Mouse (Mus musculus): ENCODE measurements around the gene Olfr145. TPM values are rescaled to one million over a fixed set of nuclear protein-coding genes. Genes with fewer than 3 reads are reported as not detected.

Gene Olfr145
- total and polyA plus RNA-seq, 2 experiments from 2014 or later: not detected

DNA sequence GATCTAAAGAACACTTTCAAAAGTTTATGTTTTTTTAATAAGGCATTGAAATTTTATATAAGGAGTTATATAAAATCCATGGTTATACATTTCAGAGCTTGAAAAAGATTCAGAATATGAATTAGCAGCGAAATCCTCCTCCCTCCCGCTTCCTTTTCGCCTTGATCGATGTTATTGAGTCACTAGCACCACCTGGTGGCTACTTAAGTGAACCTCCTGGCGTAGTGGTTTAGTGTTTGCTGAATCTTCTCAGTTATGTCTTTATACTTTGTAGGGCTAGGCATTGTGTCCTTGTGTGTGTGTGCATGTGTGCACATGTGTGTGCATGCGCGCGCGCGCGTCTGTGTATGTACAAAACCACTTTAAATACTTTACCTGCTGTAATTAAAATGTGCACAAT, 36.0 kb downstream of the Olfr145 start:
- Histone ChIP-seq H3K4me1 (ENCODE audit: insufficient read depth, low read length) (no peaks in the 10 kb centered on the region), H3K27me3 (ENCODE audit: insufficient read depth, low read length) (no peaks in the 10 kb centered on the region), H3K4me3 (ENCODE audit: low read length) (no peak overlapping the region), H3K9ac (replicated peaks; ENCODE audit: low read length) (no peak overlapping the region), H3K27ac (no peak overlapping the region), H3K36me3 (ENCODE audit: insufficient read depth, low read length) (no peaks in the 10 kb centered on the region), H3K9me3 (ENCODE audit: low read length) (no peaks in the 10 kb centered on the region), H3K4me2 (ENCODE audit: low read depth, low read length) (no peak overlapping the region)
- 4% methylated on average over 11 of the region's 11 CpGs for WGBS
- DNase-seq (ENCODE audit: low spot score) (peak; percentile 93), ATAC-seq (peak; percentile 85)
- TF ChIP-seq CTCF (IDR thresholded peaks at IDR 0.05; ENCODE audit: low read depth): peak; percentile 91

DNA sequence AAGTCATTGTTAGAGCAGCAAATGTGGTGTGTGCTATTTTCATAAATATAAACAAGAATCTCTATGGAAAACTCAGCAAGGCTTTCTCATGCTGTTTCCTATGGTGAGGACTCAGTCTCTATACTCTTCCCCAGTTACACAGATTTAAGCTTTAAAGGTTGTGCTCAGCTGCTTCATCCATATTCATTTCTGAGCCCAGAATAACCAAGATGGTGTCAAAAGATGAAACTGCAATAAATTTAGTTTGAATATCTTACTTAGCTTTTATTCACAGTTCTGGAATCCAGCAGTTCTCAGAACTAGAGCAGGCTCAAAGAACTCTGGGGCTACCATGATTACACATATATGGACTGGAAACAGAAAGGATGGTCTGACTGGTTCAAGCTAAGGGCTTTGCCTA, 37.6 kb downstream of the Olfr145 start:
- no peak overlapping the region for H3K27ac ChIP-seq
- no peak for TF ChIP-seq CTCF (IDR thresholded peaks at IDR 0.05; ENCODE audit: low read depth)
- no peak overlapping the region for H3K4me2 ChIP-seq (ENCODE audit: low read depth, low read length)
- no peaks in the 10 kb centered on the region for H3K4me1 ChIP-seq (ENCODE audit: insufficient read depth, low read length)
- H3K4me3 ChIP-seq (ENCODE audit: low read length): no peak overlapping the region
- H3K36me3 ChIP-seq (ENCODE audit: insufficient read depth, low read length): no peaks in the 10 kb centered on the region
- no peaks in the 10 kb centered on the region for H3K27me3 ChIP-seq (ENCODE audit: insufficient read depth, low read length)
- ATAC-seq (no peak), DNase-seq (ENCODE audit: low spot score) (no peak)
- no peaks in the 10 kb centered on the region for H3K9me3 ChIP-seq (ENCODE audit: low read length)
- H3K9ac ChIP-seq (replicated peaks; ENCODE audit: low read length): no peak overlapping the region

DNA sequence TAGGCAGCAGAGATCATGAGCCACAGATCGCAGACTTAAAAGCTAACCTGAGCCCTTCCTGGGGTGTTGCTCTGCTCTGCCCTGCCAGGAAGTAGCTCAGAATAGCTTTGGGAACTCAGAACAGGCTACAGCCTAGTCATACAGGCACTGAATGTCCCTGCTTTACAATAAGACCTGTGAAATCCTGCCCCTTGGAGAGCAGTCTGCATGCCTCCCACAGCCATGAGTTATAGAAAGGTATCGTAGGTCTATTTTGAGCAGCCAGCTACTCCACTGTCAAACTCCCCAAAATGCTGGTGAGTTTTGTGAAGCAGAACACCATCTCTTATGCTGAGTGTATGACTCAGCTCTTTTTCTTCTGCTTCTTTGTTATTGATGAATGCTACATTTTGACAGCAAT, 44.6 kb downstream of the Olfr145 start:
- Histone ChIP-seq H3K9ac (replicated peaks; ENCODE audit: low read length) (no peak overlapping the region), H3K4me2 (ENCODE audit: low read depth, low read length) (no peak overlapping the region), H3K4me1 (ENCODE audit: insufficient read depth, low read length) (no peaks in the 10 kb centered on the region), H3K27ac (no peak overlapping the region), H3K27me3 (ENCODE audit: insufficient read depth, low read length) (no peaks in the 10 kb centered on the region), H3K9me3 (ENCODE audit: low read length) (no peaks in the 10 kb centered on the region), H3K36me3 (ENCODE audit: insufficient read depth, low read length) (no peaks in the 10 kb centered on the region), H3K4me3 (ENCODE audit: low read length) (no peak overlapping the region)
- TF ChIP-seq CTCF (IDR thresholded peaks at IDR 0.05; ENCODE audit: low read depth): no peak
- WGBS: 95% methylated on average over 2 of the region's 2 CpGs
- DNase-seq (ENCODE audit: low spot score): no peak
- no peak for ATAC-seq

Other genes with a start within 250 kb of the Olfr145 start
- 44.5 and 45.6 TPM in 2 replicates for gene Tbrg1, start 239.4 kb upstream of the Olfr145 start, total RNA-seq (2014; rRNA removed)
- gene Tbrg1, start 239.4 kb upstream of the Olfr145 start, polyA plus RNA-seq (2015; fragmentation: Nextera tagmentation; extraction: Ambion mirVana): 82.9 and 87.7 TPM in 2 replicates
- not detected in 2 replicates for gene Panx3, start 227.5 kb upstream of the Olfr145 start, total RNA-seq (2014; rRNA removed)
- 0.10 TPM in 1 of 2 replicates, not detected in the other for gene Panx3, start 227.5 kb upstream of the Olfr145 start, polyA plus RNA-seq (2015; fragmentation: Nextera tagmentation; extraction: Ambion mirVana)
- gene Olfr160, start 180.5 kb upstream of the Olfr145 start, total RNA-seq (2014; rRNA removed): not detected in 2 replicates
- gene Olfr160, start 180.5 kb upstream of the Olfr145 start, polyA plus RNA-seq (2015; fragmentation: Nextera tagmentation; extraction: Ambion mirVana): not detected in 2 replicates
- gene Olfr874, start 151.6 kb upstream of the Olfr145 start, total RNA-seq (2014; rRNA removed): 0.58 TPM in 1 of 2 replicates, not detected in the other
- gene Olfr874, start 151.6 kb upstream of the Olfr145 start, polyA plus RNA-seq (2015; fragmentation: Nextera tagmentation; extraction: Ambion mirVana): not detected in 2 replicates
- gene Olfr875, start 124.9 kb upstream of the Olfr145 start, total RNA-seq (2014; rRNA removed): not detected in 2 replicates
- gene Olfr875, start 124.9 kb upstream of the Olfr145 start, polyA plus RNA-seq (2015; fragmentation: Nextera tagmentation; extraction: Ambion mirVana): not detected in 2 replicates
- not detected in 2 replicates for gene Olfr876, start 93.7 kb upstream of the Olfr145 start, total RNA-seq (2014; rRNA removed)
- not detected in 2 replicates for gene Olfr876, start 93.7 kb upstream of the Olfr145 start, polyA plus RNA-seq (2015; fragmentation: Nextera tagmentation; extraction: Ambion mirVana)
- gene Olfr877, start 42.5 kb upstream of the Olfr145 start, total RNA-seq (2014; rRNA removed): not detected in 2 replicates
- gene Olfr877, start 42.5 kb upstream of the Olfr145 start, polyA plus RNA-seq (2015; fragmentation: Nextera tagmentation; extraction: Ambion mirVana): not detected in 2 replicates
- not detected in 2 replicates for gene Olfr878, start 21.1 kb downstream of the Olfr145 start, total RNA-seq (2014; rRNA removed)
- not detected in 2 replicates for gene Olfr878, start 21.1 kb downstream of the Olfr145 start, polyA plus RNA-seq (2015; fragmentation: Nextera tagmentation; extraction: Ambion mirVana)
- gene Olfr881, start 95.1 kb downstream of the Olfr145 start, total RNA-seq (2014; rRNA removed): not detected in 2 replicates
- gene Olfr881, start 95.1 kb downstream of the Olfr145 start, polyA plus RNA-seq (2015; fragmentation: Nextera tagmentation; extraction: Ambion mirVana): not detected in 2 replicates
- gene Olfr883, start 129.1 kb downstream of the Olfr145 start, total RNA-seq (2014; rRNA removed): not detected in 2 replicates
- gene Olfr883, start 129.1 kb downstream of the Olfr145 start, polyA plus RNA-seq (2015; fragmentation: Nextera tagmentation; extraction: Ambion mirVana): not detected in 2 replicates
- not detected in 2 replicates for gene Olfr884, start 149.8 kb downstream of the Olfr145 start, total RNA-seq (2014; rRNA removed)
- gene Olfr884, start 149.8 kb downstream of the Olfr145 start, polyA plus RNA-seq (2015; fragmentation: Nextera tagmentation; extraction: Ambion mirVana): not detected in 2 replicates
- gene Olfr885, start 164.6 kb downstream of the Olfr145 start, total RNA-seq (2014; rRNA removed): not detected in 2 replicates
- not detected in 2 replicates for gene Olfr885, start 164.6 kb downstream of the Olfr145 start, polyA plus RNA-seq (2015; fragmentation: Nextera tagmentation; extraction: Ambion mirVana)
- not detected in 2 replicates for gene Olfr887, start 187.3 kb downstream of the Olfr145 start, total RNA-seq (2014; rRNA removed)
- not detected in 2 replicates for gene Olfr887, start 187.3 kb downstream of the Olfr145 start, polyA plus RNA-seq (2015; fragmentation: Nextera tagmentation; extraction: Ambion mirVana)
- not detected in 2 replicates for gene Olfr888, start 211.4 kb downstream of the Olfr145 start, total RNA-seq (2014; rRNA removed)
- gene Olfr888, start 211.4 kb downstream of the Olfr145 start, polyA plus RNA-seq (2015; fragmentation: Nextera tagmentation; extraction: Ambion mirVana): not detected in 2 replicates
- gene Olfr889, start 218.5 kb downstream of the Olfr145 start, total RNA-seq (2014; rRNA removed): not detected in 2 replicates
- 0.13 and 0.14 TPM in 2 replicates for gene Olfr889, start 218.5 kb downstream of the Olfr145 start, polyA plus RNA-seq (2015; fragmentation: Nextera tagmentation; extraction: Ambion mirVana)
- not detected in 2 replicates for gene Olfr890, start 245.8 kb downstream of the Olfr145 start, total RNA-seq (2014; rRNA removed)
- not detected in 2 replicates for gene Olfr890, start 245.8 kb downstream of the Olfr145 start, polyA plus RNA-seq (2015; fragmentation: Nextera tagmentation; extraction: Ambion mirVana)

Measured in hindbrain, postnatal 0 days (tissue).